Mouse (Mus musculus): ENCODE measurements around the gene Acvr1. TPM values are rescaled to one million over a fixed set of nuclear protein-coding genes. Genes with fewer than 3 reads are reported as not detected.

Acvr1 gene
- polyA plus RNA-seq, 1 experiment from 2014 or later: 5.0 TPM

GRCm38 (mm10) chr2:58480764-58481163 lies 86.2 kb downstream of the Acvr1 start:
- H3K4me2 ChIP-seq (replicated peaks; ENCODE audit: low read depth): no peak overlapping the region
- H3K27ac ChIP-seq (replicated peaks): no peak overlapping the region
- DNase-seq (ENCODE audit: low spot score) (no peak), ATAC-seq (ENCODE audit: low FRiP score, low TSS enrichment) (no peak)
- TF ChIP-seq EP300 (optimal IDR thresholded peaks at IDR 0.05): no peak
- H3K4me3 ChIP-seq (ENCODE audit: low read depth, low read length): no peak overlapping the region
- peaks cover 3% of the 10 kb centered on the region for H3K4me1 ChIP-seq (replicated peaks; ENCODE audit: control insufficient read depth, insufficient read depth)
- H3K9me3 ChIP-seq (ENCODE audit: control insufficient read depth, low read length): no peaks in the 10 kb centered on the region
- no peaks in the 10 kb centered on the region for H3K27me3 ChIP-seq (ENCODE audit: control insufficient read depth, insufficient read depth, low read length)
- H3K36me3 ChIP-seq (ENCODE audit: control insufficient read depth, insufficient read depth, low read length): no peaks in the 10 kb centered on the region
- H3K9ac ChIP-seq (ENCODE audit: low read length): no peak overlapping the region
- 56% methylated on average over 6 of the region's 6 CpGs for WGBS

GRCm38 (mm10) chr2:58479536-58479935 lies 87.4 kb downstream of the Acvr1 start:
- TF ChIP-seq CTCF (IDR thresholded peaks at IDR 0.05; ENCODE audit: low read depth) (no peak), EP300 (optimal IDR thresholded peaks at IDR 0.05) (no peak)
- Histone ChIP-seq H3K9ac (ENCODE audit: low read length) (no peak overlapping the region), H3K27me3 (ENCODE audit: control insufficient read depth, insufficient read depth, low read length) (no peaks in the 10 kb centered on the region), H3K4me3 (ENCODE audit: low read depth, low read length) (no peak overlapping the region), H3K4me2 (replicated peaks; ENCODE audit: low read depth) (no peak overlapping the region), H3K4me1 (replicated peaks; ENCODE audit: control insufficient read depth, insufficient read depth) (no peaks in the 10 kb centered on the region), H3K9me3 (ENCODE audit: control insufficient read depth, low read length) (no peaks in the 10 kb centered on the region), H3K27ac (replicated peaks) (no peak overlapping the region), H3K36me3 (ENCODE audit: control insufficient read depth, insufficient read depth, low read length) (no peaks in the 10 kb centered on the region)
- ATAC-seq (ENCODE audit: low FRiP score, low TSS enrichment) (no peak), DNase-seq (ENCODE audit: low spot score) (no peak)
- WGBS: 92% methylated on average over 10 of the region's 10 CpGs

- TF ChIP-seq EP300 (optimal IDR thresholded peaks at IDR 0.05) (no peak), CTCF (IDR thresholded peaks at IDR 0.05; ENCODE audit: low read depth) (no peak)
- no peaks in the 10 kb centered on the region for H3K36me3 ChIP-seq (ENCODE audit: control insufficient read depth, insufficient read depth, low read length)
- no peak overlapping the region for H3K4me2 ChIP-seq (replicated peaks; ENCODE audit: low read depth)
- DNase-seq (ENCODE audit: low spot score) (no peak), ATAC-seq (ENCODE audit: low FRiP score, low TSS enrichment) (no peak)
- H3K4me3 ChIP-seq (ENCODE audit: low read depth, low read length): no peak overlapping the region
- no peak overlapping the region for H3K9ac ChIP-seq (ENCODE audit: low read length)
- no peak overlapping the region for H3K27ac ChIP-seq (replicated peaks)
- 91% methylated on average over 4 of the region's 4 CpGs for WGBS
- no peaks in the 10 kb centered on the region for H3K27me3 ChIP-seq (ENCODE audit: control insufficient read depth, insufficient read depth, low read length)
- no peaks in the 10 kb centered on the region for H3K4me1 ChIP-seq (replicated peaks; ENCODE audit: control insufficient read depth, insufficient read depth)
- no peaks in the 10 kb centered on the region for H3K9me3 ChIP-seq (ENCODE audit: control insufficient read depth, low read length)
These were observed 88.8 kb downstream of the Acvr1 start for GRCm38 (mm10) chr2:58478144-58478543.

- H3K4me2 ChIP-seq (replicated peaks; ENCODE audit: low read depth): no peak overlapping the region
- 59% methylated on average over 12 of the region's 12 CpGs for WGBS
- H3K9ac ChIP-seq (ENCODE audit: low read length): no peak overlapping the region
- H3K27me3 ChIP-seq (ENCODE audit: control insufficient read depth, insufficient read depth, low read length): no peaks in the 10 kb centered on the region
- H3K36me3 ChIP-seq (ENCODE audit: control insufficient read depth, insufficient read depth, low read length): no peaks in the 10 kb centered on the region
- ATAC-seq (ENCODE audit: low FRiP score, low TSS enrichment) (no peak), DNase-seq (ENCODE audit: low spot score) (peak; percentile 87)
- no peaks in the 10 kb centered on the region for H3K9me3 ChIP-seq (ENCODE audit: control insufficient read depth, low read length)
- no peaks in the 10 kb centered on the region for H3K4me1 ChIP-seq (replicated peaks; ENCODE audit: control insufficient read depth, insufficient read depth)
- TF ChIP-seq CTCF (IDR thresholded peaks at IDR 0.05; ENCODE audit: low read depth) (peak; percentile 87), EP300 (optimal IDR thresholded peaks at IDR 0.05) (peak; percentile 42)
- no peak overlapping the region for H3K4me3 ChIP-seq (ENCODE audit: low read depth, low read length)
- H3K27ac ChIP-seq (replicated peaks): no peak overlapping the region
These were observed 89.8 kb downstream of the Acvr1 start for GRCm38 (mm10) chr2:58476956-58477715.

GRCm38 (mm10) chr2:58475578-58475977 lies 91.4 kb downstream of the Acvr1 start:
- Histone ChIP-seq H3K4me2 (replicated peaks; ENCODE audit: low read depth) (no peak overlapping the region), H3K9ac (ENCODE audit: low read length) (no peak overlapping the region), H3K4me1 (replicated peaks; ENCODE audit: control insufficient read depth, insufficient read depth) (no peaks in the 10 kb centered on the region), H3K4me3 (ENCODE audit: low read depth, low read length) (no peak overlapping the region), H3K27ac (replicated peaks) (no peak overlapping the region), H3K9me3 (ENCODE audit: control insufficient read depth, low read length) (no peaks in the 10 kb centered on the region), H3K27me3 (ENCODE audit: control insufficient read depth, insufficient read depth, low read length) (no peaks in the 10 kb centered on the region), H3K36me3 (ENCODE audit: control insufficient read depth, insufficient read depth, low read length) (peaks cover 1% of the 10 kb centered on the region; the same call in 1 of the 2 replicates)
- no peak for TF ChIP-seq EP300 (optimal IDR thresholded peaks at IDR 0.05)
- TF ChIP-seq CTCF (IDR thresholded peaks at IDR 0.05; ENCODE audit: low read depth): no peak
- DNase-seq (ENCODE audit: low spot score): no peak
- no peak for ATAC-seq (ENCODE audit: low FRiP score, low TSS enrichment)
- 86% methylated on average over 8 of the region's 8 CpGs for WGBS

- Histone ChIP-seq H3K27me3 (ENCODE audit: control insufficient read depth, insufficient read depth, low read length) (no peaks in the 10 kb centered on the region), H3K9me3 (ENCODE audit: control insufficient read depth, low read length) (no peaks in the 10 kb centered on the region), H3K36me3 (ENCODE audit: control insufficient read depth, insufficient read depth, low read length) (peaks cover 18% of the 10 kb centered on the region), H3K4me3 (ENCODE audit: low read depth, low read length) (no peak overlapping the region), H3K4me1 (replicated peaks; ENCODE audit: control insufficient read depth, insufficient read depth) (no peaks in the 10 kb centered on the region), H3K27ac (replicated peaks) (no peak overlapping the region), H3K4me2 (replicated peaks; ENCODE audit: low read depth) (no peak overlapping the region), H3K9ac (ENCODE audit: low read length) (no peak overlapping the region)
- TF ChIP-seq EP300 (optimal IDR thresholded peaks at IDR 0.05): no peak
- WGBS: 94% methylated on average over 7 of the region's 7 CpGs
- DNase-seq (ENCODE audit: low spot score): no peak
- no peak for ATAC-seq (ENCODE audit: low FRiP score, low TSS enrichment)
These were observed 96.7 kb downstream of the Acvr1 start for GRCm38 (mm10) chr2:58470290-58470689.
